Mouse (Mus musculus) layer of hippocampus, adult 2 months (tissue): Measurements from ENCODE around the gene Fcho1. TPM values are rescaled to one million over a fixed set of nuclear protein-coding genes. Genes with fewer than 3 reads are reported as not detected.

ENCODE experiments used
- DNase-seq, 2 experiments: peaks; one replicate each; pipeline ENCODE4 v3.0.0; 2022; ENCODE audit warnings: low spot score in 2 of 2
- H3K27ac ChIP-seq: fragments of 200-600 bp; 2 replicates; pipeline ENCODE4 v1.8.1; 2022
- H3K4me3 ChIP-seq: fragments of 200-600 bp; 2 replicates; pipeline ENCODE4 v1.8.1; 2022; ENCODE audit warnings: mild to moderate bottlenecking
- CTCF ChIP-seq: fragments of 200-600 bp; conservative IDR thresholded peaks from 2 replicates; pipeline ENCODE4 v1.8.1; 2022; ENCODE audit warnings: antibody characterized with exemption, mild to moderate bottlenecking, moderate library complexity
- total RNA-seq, 2 experiments: library from RNA; stranded (reverse); gene quantifications; 2 replicates each; pipeline ENCODE4 v1.2.3; 2021

Gene Fcho1
- total RNA-seq, 2 experiments from 2014 or later, result 101 to 112 TPM

DNA sequence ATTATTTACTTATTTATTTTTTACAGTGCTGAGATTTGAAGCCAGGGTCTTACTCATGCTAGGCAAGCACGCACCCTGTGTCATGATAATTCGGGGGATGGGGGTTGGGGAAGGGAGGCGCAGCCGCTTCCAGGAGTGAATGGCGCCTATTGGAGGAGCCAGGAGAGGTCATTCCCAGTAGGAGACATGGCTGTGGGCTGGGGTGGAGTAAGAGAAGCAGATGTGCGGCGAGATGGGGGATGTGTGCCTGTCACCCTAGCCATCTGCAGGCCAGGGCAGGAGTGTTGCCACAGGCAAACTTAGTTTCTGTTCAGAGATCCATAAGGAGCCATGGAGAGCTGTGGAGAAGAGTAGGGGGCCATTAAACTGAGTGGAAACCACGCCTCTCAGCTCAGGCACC lies 37.9 kb downstream of the Fcho1 start:
- DNase-seq, result no peak
- no peak for TF ChIP-seq CTCF

DNA sequence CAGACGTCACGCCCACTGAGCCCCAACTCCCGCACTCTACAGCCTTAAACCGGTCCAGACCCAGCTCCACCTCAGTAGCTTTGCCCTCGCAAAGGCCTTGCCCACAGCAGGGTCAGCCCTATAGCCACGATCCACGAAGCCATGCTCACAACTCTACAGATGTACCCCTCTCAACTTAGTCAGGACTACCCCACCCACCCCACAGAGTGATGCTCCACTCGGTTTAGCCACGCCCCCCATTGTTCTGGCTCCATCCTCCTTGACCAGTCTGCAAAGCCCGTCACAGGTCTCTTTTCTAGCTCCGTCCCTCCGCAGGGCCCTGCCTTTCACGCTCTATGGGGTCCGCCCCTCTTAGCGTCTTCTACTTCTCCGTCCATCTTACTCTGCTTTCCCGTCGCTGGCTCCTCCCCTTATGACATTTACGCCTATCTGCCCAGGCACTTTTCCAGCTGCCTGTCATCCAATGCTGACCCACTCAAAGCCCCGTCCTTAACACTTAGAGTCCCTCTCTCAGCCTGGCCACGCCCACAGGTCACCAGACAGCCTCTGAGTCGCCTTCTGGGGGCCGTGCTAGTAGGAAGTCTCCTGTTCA lies 39.3 kb downstream of the Fcho1 start:
- peak overlapping the region; percentile 37; the same call in 1 of the 2 replicates for H3K4me3 ChIP-seq
- H3K27ac ChIP-seq, result no peak overlapping the region
- DNase-seq, result no peak
- no peak for TF ChIP-seq CTCF

More for the DNA sequence above, 37.9 kb downstream of the Fcho1 start:
- no peak overlapping the region for H3K4me3 ChIP-seq
- H3K27ac ChIP-seq, result no peak overlapping the region

DNA sequence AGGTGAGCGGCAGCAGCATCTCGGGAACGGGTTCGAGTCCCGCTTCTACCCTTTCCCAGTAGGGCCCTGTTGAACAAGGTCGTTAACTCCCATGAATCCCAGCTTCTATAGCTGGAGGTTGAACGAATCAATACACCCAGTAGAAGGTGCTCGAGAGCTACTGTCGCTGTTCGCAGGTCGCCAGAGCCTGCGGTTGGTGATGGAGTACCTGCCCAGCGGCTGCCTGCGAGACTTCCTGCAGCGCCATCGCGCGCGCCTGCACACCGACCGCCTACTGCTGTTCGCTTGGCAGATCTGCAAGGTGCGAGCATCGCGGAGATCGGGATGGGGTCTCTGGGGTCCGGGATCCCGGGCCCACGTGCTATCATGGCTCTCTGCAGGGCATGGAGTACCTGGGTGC lies 39.9 kb downstream of the Fcho1 start:
- no peak for DNase-seq
- TF ChIP-seq CTCF, result peak; percentile 50
- Histone ChIP-seq H3K4me3 (peak overlapping the region; percentile 37), H3K27ac (no peak overlapping the region)

DNA sequence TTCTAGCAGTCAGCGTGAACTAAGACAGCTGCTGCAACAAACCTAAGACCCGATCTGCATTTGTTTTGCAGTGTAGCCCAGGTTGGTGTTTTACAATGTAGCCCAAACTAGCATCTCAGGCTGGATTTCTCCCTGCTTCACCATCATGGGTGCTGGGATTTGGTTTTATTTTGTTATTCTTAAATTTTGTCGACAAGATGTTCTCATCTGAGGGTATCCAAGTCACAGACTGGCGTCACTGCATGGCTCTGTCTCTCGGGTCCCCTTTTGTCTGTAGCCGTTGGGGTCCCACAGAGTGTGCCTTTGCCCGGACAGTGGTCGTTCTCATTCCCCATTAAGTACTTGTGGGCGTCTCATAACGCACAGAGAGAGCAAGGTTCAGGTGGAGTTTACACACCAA lies 40.8 kb downstream of the Fcho1 start:
- DNase-seq, result no peak
- Histone ChIP-seq H3K4me3 (no peak overlapping the region), H3K27ac (no peak overlapping the region)
- no peak for TF ChIP-seq CTCF

DNA sequence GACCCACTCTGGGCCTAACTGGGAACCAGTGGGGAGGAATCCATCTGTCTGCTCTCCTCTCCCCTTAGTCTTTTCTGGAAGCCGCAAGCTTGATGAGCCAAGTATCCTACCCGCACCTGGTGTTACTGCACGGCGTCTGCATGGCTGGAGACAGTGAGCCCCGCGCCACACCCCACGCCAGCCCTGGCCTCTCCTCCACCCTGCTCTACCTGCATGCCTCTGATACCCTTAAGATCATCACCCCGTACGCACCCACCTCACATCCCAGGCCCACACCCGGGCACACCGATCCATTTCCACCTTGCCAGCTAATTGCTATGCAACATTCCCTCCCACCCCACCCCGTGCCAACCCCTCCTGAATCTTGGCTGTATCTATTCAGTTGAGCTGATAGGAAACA lies 42.7 kb downstream of the Fcho1 start:
- no peak overlapping the region for H3K4me3 ChIP-seq
- no peak for TF ChIP-seq CTCF

DNA sequence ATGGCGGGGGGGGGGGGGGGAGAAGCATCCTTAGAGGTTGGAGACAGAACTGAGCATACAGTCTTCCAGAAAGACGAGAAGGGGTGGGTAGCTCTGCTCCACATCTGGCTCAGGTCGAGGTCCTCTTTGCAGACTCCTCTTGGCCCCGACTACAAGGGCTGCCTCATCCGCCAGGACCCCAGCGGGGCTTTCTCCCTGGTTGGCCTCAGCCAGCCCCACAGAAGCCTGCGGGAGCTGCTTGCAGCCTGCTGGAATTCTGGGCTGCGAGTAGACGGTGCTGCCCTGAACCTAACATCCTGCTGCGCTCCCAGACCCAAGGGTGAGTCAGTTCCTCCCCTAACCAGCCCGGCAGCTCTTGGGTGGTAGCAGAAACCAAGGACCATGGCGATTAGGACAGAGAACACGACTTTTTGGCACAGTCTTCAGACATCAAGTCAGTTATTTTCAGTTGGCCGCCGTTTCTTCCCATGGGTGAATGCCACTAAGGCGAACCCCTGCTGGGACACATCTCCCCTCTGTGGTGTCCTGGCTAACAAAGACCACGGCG lies 44.1 kb downstream of the Fcho1 start:
- DNase-seq, result no peak
- no peak overlapping the region for H3K4me3 ChIP-seq
- no peak for TF ChIP-seq CTCF
- no peak overlapping the region for H3K27ac ChIP-seq

More for the DNA sequence above, 42.7 kb downstream of the Fcho1 start:
- no peak overlapping the region for H3K27ac ChIP-seq
- no peak for DNase-seq

DNA sequence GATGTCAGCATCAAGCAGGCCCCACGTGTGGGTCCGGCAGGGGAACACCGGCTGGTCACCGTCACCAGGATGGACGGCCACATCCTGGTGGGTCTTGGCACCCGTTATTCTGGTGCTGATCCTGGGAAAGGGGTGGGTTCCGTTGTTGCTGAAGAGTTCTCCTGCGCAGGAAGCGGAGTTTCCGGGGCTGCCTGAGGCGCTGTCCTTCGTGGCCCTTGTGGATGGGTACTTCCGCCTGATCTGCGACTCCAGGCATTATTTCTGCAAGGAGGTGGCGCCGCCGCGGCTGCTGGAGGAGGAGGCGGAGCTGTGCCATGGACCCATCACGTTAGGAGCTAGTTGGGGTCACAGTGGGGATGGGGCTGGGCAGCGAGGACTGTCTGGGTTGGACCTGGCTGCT lies 45.0 kb downstream of the Fcho1 start:
- DNase-seq, result no peak
- Histone ChIP-seq H3K27ac (no peak overlapping the region), H3K4me3 (no peak overlapping the region)
- no peak for TF ChIP-seq CTCF

DNA sequence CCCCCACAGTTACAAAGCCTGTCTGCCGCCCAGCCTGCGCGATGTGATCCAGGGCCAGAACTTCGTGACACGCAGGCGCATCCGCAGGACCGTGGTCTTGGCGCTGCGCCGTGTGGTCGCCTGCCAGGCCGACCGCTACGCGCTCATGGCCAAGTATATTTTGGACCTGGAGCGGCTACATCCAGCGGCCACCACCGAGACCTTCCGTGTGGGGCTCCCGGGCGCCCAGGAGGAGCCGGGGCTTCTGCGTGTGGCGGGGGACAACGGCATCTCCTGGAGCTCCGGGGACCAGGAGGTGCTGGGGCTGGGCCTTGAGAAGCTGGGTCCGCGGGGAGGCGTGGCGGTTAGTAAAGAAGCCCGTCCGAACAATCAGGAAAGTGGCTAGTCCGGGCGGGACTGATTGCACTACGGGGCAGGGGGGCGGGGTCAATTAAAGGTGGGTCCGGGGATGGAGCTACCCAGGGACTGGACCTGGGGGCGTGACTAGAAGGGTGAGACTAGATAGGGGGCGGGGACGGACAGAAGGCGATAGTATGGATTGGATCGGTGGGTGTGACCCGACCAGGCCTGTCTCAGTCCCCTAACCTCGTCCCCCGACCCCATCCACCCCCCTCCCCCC lies 45.9 kb downstream of the Fcho1 start:
- no peak for DNase-seq
- Histone ChIP-seq H3K27ac (no peak overlapping the region), H3K4me3 (peak overlapping the region; percentile 36; the same call in 1 of the 2 replicates)
- no peak for TF ChIP-seq CTCF

DNA sequence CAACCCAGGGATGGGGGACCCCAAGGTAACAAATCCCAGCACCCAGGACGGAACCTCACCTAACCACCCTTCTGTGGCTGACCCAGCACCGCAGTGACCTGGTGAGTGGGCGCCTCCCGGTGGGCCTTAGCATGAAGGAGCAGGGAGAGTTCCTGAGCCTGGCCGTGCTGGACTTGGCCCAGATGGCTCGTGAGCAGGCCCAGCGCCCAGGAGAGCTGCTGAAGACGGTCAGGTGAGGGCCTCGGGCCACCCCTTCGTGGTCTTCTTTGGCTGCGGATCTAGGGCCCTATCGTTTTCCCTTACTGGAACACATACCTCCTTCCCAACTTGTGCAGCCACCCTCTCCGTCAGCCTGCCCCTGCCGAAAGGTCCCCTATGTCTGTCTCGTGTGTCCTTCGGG lies 46.4 kb downstream of the Fcho1 start:
- no peak for DNase-seq
- Histone ChIP-seq H3K4me3 (no peak overlapping the region), H3K27ac (no peak overlapping the region)
- no peak for TF ChIP-seq CTCF

DNA sequence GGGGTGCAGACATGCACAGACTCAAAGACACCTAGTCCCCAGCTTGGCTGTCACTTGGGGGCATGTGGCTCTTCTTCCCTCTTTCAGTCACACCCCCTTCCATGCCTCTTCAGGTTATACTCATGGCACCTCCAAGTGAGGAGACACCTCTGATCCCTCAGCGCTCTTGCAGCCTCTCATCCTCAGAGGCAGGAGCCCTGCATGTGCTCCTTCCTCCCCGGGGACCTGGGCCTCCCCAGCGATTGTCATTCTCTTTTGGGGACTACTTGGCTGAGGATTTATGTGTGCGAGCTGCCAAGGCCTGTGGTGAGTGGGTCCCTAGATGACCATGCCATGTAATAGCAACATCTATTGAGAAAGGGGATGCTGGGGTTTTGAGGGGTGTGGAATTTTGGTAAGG lies 47.3 kb downstream of the Fcho1 start:
- Histone ChIP-seq H3K4me3 (no peak overlapping the region), H3K27ac (no peak overlapping the region)
- no peak for TF ChIP-seq CTCF
- no peak for DNase-seq

GRCm38 (mm10) chr8:71677555-71677954 lies 48.0 kb downstream of the Fcho1 start:
- H3K27ac ChIP-seq, result no peak overlapping the region
- TF ChIP-seq CTCF, result no peak
- no peak overlapping the region for H3K4me3 ChIP-seq
- DNase-seq, result no peak

DNA sequence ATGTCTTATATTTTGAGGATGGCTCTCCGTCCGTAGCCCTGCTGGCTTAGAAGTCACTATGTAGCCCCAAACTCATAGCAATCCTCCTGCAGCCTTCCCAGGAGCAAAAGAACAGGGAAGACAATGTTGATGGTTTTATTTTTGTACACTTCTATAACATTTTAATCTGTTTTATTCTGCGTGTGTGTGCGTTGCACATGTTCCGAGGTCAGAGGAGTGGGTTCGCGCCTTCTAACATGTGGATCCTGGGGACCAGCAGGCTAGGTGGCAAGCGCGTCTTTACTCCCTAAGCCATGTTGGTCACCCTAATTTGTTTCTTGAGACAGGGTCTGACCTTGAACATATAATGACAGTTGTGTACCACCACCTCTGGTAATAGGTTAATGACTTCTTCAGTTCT lies 48.7 kb downstream of the Fcho1 start:
- H3K4me3 ChIP-seq, result peak overlapping the region; percentile 80
- TF ChIP-seq CTCF, result no peak
- no peak for DNase-seq
- peak overlapping the region; percentile 94 for H3K27ac ChIP-seq

- no peak for TF ChIP-seq CTCF
- H3K27ac ChIP-seq, result peak within 1 kb of the TSS; percentile 94
- peak within 1 kb of the TSS; percentile 80 for H3K4me3 ChIP-seq
- DNase-seq, result peak in 1 of 2 experiments; percentile 54
Measured at GRCm38 (mm10) chr8:71676020-71676741, 49.3 kb downstream of the Fcho1 start, which contains the start of gene Jak3. Jak3 (plus strand) TSS chr8:71676296.
